Mouse (Mus musculus): ENCODE data around the gene Myo9a.
"Not testable (repeated sequence)": the region's sequence is repeated elsewhere in the genome, so short reads cannot be mapped to it uniquely, and the experiment has no call there.

- not testable (repeated sequence) for TF ChIP-seq POLR2A (IDR thresholded peaks at IDR 0.05; ENCODE audit: extremely low read depth, insufficient read depth, low read length); CTCF (IDR thresholded peaks at IDR 0.05; ENCODE audit: low read depth, low read length)
Observed at GRCm38 (mm10) chr9:59806046-59806774, 55.5 kb downstream of the Myo9a start.

Data from liver, adult 2 months (tissue).